Mouse (Mus musculus): ENCODE measurements at regions not wholly inside any gene's neighbourhood (a gene's known extent, or its start where the extent isn't known, plus 50 kb on each side); places are given as distances from the start of the nearest gene placed in this dataset.

GRCm38 (mm10) chr5:74888934-74889333, 155.6 kb downstream of the Chic2 start:
- DNase-seq (ENCODE audit: extremely low spot score, low read depth, low spot score) = no peak

- DNase-seq (ENCODE audit: extremely low spot score, low read depth, low spot score) = no peak
Measured at GRCm38 (mm10) chr5:74885958-74886357, 158.6 kb downstream of the Chic2 start.

GRCm38 (mm10) chr5:74882563-74882962, 162.0 kb downstream of the Chic2 start:
- no peak for DNase-seq (ENCODE audit: extremely low spot score, low read depth, low spot score)

GRCm38 (mm10) chr5:74880669-74881226, 163.8 kb downstream of the Chic2 start:
- DNase-seq (ENCODE audit: extremely low spot score, low read depth, low spot score) = no peak

- no peak for DNase-seq (ENCODE audit: extremely low spot score, low read depth, low spot score)
Measured at GRCm38 (mm10) chr5:74880048-74880437, 164.5 kb downstream of the Chic2 start.

GRCm38 (mm10) chr5:74879098-74880047, 165.2 kb downstream of the Chic2 start:
- DNase-seq (ENCODE audit: extremely low spot score, low read depth, low spot score) = no peak

GRCm38 (mm10) chr5:74877595-74877994, 167.0 kb downstream of the Chic2 start:
- DNase-seq (ENCODE audit: extremely low spot score, low read depth, low spot score) = no peak

- DNase-seq (ENCODE audit: extremely low spot score, low read depth, low spot score) = no peak
Measured at GRCm38 (mm10) chr5:74877185-74877584, 167.4 kb downstream of the Chic2 start.

GRCm38 (mm10) chr5:74874691-74875090, 169.9 kb downstream of the Chic2 start:
- no peak for DNase-seq (ENCODE audit: extremely low spot score, low read depth, low spot score)

GRCm38 (mm10) chr5:74870615-74871014, 167.9 kb upstream of the Lnx1 start:
- DNase-seq (ENCODE audit: extremely low spot score, low read depth, low spot score) = no peak

GRCm38 (mm10) chr5:74867113-74867785, 164.5 kb upstream of the Lnx1 start:
- DNase-seq (ENCODE audit: extremely low spot score, low read depth, low spot score) = no peak

GRCm38 (mm10) chr5:74866697-74867096, 164.0 kb upstream of the Lnx1 start:
- DNase-seq (ENCODE audit: extremely low spot score, low read depth, low spot score) = no peak

GRCm38 (mm10) chr5:74865446-74865845, 162.7 kb upstream of the Lnx1 start:
- DNase-seq (ENCODE audit: extremely low spot score, low read depth, low spot score) = no peak

GRCm38 (mm10) chr5:74864540-74865157, 161.9 kb upstream of the Lnx1 start:
- DNase-seq (ENCODE audit: extremely low spot score, low read depth, low spot score) = no peak

GRCm38 (mm10) chr5:74861297-74861696, 158.6 kb upstream of the Lnx1 start:
- DNase-seq (ENCODE audit: extremely low spot score, low read depth, low spot score) = no peak

GRCm38 (mm10) chr5:74857861-74858260, 155.1 kb upstream of the Lnx1 start:
- DNase-seq (ENCODE audit: extremely low spot score, low read depth, low spot score) = no peak

- DNase-seq (ENCODE audit: extremely low spot score, low read depth, low spot score) = no peak
Measured at GRCm38 (mm10) chr5:74857161-74857560, 154.4 kb upstream of the Lnx1 start.

GRCm38 (mm10) chr5:74847824-74848223, 145.1 kb upstream of the Lnx1 start:
- DNase-seq (ENCODE audit: extremely low spot score, low read depth, low spot score) = no peak

GRCm38 (mm10) chr5:74846674-74847073, 144.0 kb upstream of the Lnx1 start:
- DNase-seq (ENCODE audit: extremely low spot score, low read depth, low spot score) = no peak

GRCm38 (mm10) chr5:74834401-74834800, 131.7 kb upstream of the Lnx1 start:
- no peak for DNase-seq (ENCODE audit: extremely low spot score, low read depth, low spot score)

GRCm38 (mm10) chr5:74833887-74834286, 131.2 kb upstream of the Lnx1 start:
- no peak for DNase-seq (ENCODE audit: extremely low spot score, low read depth, low spot score)
